Mouse (Mus musculus): ENCODE data around the gene Rab11fip5.

Rab11fip5 gene

GRCm38 (mm10) chr6:85373951-85374733 is at the start of gene Rab11fip5:
Gene Rab11fip5 (minus strand): TSS chr6:85374634.
- DNase-seq (ENCODE audit: low read depth, low spot score): no peak

DNA sequence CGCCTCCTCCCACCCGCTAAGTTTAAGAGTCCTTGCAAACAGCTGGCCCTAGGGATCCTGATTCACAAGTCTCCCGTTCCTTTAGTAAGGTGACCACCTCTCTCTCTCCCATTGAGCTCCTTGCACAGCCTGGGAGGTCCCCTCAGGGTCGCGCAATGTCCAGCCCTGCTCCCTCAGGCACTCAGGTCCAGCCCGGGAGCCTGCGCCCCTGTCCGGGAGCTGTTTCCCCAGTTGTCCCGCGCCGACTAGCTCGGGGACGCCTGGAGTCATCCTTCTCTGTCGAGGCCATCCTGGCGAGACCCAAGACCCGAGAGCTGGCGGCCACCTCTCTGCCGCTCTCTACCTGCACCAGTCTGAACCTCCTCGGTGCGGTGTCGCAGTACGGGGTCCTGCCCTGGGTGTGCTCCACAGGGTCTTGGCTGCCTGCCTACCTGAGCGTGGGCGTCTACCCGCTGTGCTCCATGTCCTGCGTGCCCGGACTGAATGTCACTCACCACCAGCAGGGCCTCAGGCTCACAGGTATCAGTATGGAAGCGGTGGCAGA is 49.5 kb upstream of the Rab11fip5 start, which contains the start of gene Noto:
TSS of gene Noto (plus strand) at position 51 of the 544 bp plus-strand sequence.
- no peak for DNase-seq (ENCODE audit: low read depth, low spot score)

- DNase-seq (ENCODE audit: low read depth, low spot score): no peak
Observed at GRCm38 (mm10) chr6:85419150-85419549, 44.7 kb upstream of the Rab11fip5 start.

- DNase-seq (ENCODE audit: low read depth, low spot score): no peak
Observed at GRCm38 (mm10) chr6:85415829-85416228, 41.4 kb upstream of the Rab11fip5 start.

DNA sequence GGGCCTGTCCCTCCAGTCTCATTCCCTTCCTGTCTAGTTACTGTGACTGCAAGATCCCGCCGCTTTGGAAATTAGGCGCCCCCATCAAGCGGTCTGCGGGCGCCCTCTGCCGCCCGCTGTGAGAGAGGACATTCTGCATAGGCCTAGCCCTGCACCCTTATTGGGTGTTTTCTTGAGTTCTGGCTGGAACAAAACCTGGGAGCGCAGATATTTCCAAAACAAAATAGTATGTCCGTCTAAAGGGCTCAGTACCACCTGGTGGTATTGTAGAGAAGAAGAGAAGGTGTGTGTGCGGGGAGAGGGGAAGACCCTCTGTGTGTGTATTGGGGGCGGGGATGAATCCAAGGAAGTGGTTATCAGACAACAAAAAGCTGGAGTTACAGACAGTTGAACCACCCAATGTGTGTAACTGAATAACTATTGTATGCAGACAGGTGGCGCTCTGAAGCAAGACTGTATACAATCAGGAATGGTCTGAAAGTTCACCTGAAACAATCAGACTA is 36.4 kb upstream of the Rab11fip5 start:
- DNase-seq (ENCODE audit: low read depth, low spot score): peak; percentile 68

DNA sequence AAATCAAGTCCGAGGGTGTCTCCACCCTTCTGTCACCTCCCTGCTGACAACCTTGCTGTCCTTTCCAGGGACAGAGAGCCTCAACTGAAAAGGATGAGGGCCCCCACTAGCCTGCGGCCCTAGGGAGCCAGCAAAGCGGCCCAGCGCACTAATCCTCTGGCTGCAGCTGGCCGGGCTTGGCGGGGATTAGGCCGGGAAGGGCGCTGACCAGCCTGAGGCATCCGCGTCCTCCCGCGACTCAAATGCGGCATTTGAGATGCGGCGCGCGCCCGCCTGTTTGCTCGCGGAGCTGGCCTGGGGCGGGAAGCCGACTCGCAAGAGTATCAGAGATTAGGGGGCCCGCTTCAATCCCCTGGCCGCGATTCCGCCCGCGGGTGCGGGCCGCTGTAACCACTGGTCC is 34.6 kb upstream of the Rab11fip5 start:
- peak; percentile 62 for DNase-seq (ENCODE audit: low read depth, low spot score)

- no peak for DNase-seq (ENCODE audit: low read depth, low spot score)
Observed at GRCm38 (mm10) chr6:85403039-85403438, 28.6 kb upstream of the Rab11fip5 start.

DNA sequence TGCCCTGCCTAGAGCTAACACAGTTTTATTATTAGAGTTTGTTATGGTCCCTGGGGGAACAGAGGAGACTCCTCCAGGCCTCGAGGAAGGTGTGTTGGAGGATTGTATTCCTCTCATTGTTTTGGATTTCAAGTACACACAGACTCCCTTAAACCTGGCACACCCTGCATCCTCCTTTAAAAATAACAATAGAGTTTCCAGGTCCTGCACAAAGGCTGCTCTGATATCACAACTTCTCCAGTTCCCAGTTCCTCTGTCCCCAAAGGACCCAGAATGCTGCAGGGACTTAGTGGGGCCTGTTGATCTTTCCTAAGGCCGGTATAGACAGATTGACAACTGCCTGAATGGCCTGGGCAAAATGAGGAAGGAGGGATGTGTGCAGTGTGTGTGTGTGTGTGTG is 28.2 kb upstream of the Rab11fip5 start:
- no peak for DNase-seq (ENCODE audit: low read depth, low spot score)

DNA sequence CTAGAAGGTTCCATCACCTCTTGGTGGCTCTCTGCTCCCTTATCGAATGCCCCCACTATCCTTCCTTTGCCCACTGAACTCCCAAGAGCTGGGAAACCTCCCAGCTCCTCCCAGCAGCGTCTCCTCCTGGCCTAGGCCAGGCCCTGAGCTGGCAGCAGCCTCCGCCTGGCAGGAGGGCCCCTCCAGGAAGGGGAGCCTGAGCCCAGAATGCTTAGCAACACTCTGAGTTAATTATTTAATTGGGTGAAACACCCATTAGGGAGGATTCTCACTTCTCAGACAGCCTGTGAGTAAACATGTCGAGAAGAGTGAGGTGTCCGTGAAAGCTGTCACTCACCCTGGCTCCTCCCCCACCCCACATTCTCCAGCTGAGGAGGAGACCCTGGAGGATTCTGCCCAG is 25.3 kb upstream of the Rab11fip5 start:
- no peak for DNase-seq (ENCODE audit: low read depth, low spot score)

DNA sequence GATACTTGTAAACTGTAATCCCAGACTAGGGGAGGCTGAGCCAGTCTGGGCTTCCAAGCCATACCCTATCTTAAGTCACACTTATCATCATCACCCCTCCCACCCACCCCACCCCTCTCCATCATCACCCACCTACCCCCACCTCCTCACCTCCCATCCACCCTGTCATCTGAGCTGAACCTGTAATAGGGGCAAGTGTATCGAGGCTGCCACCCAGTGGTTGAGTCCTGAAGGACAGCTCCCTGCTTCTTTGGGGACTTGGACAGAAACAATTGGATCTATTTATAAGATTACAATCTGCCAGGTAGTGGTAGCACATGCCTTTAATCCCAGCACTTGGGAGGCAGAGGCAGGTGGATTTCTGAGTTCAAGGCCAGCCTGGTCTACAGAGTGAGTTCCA is 22.7 kb upstream of the Rab11fip5 start:
- no peak for DNase-seq (ENCODE audit: low read depth, low spot score)

DNA sequence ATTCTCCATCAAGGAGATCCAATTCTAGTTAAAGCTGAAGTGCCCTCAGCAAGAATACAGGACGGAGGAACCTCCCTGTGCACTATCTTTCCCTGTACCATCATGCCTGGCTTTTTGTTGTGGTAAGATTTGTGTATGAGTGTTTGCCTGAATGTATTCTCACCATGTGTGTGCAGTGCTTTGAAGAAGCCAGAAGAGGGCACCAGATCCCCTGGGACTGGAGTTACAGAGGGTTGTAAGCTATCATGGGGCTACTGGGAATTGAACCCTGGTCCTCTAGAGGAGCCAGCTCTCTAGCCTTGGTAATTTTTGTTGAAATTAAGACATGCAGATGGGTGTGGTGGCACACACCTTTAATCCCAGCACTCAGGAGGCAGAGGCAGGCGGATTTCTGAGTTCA is 20.9 kb upstream of the Rab11fip5 start:
- DNase-seq (ENCODE audit: low read depth, low spot score): no peak

- DNase-seq (ENCODE audit: low read depth, low spot score): no peak
Observed at GRCm38 (mm10) chr6:85391803-85392202, 17.4 kb upstream of the Rab11fip5 start.

DNA sequence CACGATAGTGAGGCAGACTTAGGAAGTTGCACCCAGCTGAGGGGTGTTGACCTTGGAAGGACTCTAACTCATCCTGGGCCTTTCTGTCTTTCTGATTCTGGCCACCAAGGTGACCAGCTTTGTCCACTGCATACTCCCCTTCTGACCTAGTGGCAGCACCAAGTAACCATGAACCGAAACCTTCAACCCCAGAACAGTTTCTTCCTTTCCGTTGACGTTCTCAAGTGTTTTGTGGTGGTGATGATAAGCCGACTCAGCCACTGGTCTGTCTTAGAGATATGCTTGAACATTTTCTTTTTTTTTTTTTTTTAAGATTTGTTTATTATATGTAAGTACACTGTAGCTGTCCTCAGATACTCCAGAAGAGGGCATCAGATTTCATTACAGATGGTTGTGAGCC is 14.2 kb upstream of the Rab11fip5 start:
- no peak for DNase-seq (ENCODE audit: low read depth, low spot score)

DNA sequence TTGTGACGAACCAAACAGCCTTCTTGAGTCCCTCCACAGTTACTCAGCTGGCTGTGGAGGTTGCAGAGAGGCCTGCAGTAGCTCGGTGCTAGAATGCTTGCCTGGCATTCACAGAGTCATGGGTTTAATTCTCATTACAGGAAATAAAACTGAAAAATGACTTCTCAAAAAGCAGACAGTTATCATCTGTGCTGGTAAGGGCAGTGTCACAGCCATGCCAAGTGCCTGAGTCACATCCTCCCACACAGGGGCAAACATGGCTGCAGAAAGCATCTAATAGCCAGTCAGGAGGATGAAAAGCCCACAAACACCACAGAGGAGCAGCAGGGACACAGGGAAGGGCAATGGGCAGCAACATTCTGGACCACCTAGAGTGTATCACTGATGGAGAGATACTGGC is 8.4 kb upstream of the Rab11fip5 start:
- no peak for DNase-seq (ENCODE audit: low read depth, low spot score)

DNA sequence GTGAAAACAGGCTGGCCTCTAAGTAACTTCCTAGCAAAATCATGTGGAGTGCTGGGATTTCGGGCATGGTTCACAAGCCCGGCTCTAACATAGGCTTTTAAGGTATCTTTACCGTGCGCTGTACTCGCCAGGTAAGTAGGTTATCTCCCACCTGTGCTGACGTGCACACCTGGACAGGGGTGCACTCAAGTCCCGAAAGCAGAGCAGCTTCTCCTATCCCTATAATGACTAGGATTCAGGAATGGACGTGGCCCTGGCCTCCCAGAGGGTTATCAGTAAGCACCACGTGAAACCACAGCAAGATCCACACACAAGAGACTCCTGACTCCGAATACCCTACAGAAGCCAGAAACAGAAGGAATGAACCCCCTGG is 7.2 kb upstream of the Rab11fip5 start:
- no peak for DNase-seq (ENCODE audit: low read depth, low spot score)

- no peak for DNase-seq (ENCODE audit: low read depth, low spot score)
Observed at GRCm38 (mm10) chr6:85380901-85381647, 6.6 kb upstream of the Rab11fip5 start.

DNA sequence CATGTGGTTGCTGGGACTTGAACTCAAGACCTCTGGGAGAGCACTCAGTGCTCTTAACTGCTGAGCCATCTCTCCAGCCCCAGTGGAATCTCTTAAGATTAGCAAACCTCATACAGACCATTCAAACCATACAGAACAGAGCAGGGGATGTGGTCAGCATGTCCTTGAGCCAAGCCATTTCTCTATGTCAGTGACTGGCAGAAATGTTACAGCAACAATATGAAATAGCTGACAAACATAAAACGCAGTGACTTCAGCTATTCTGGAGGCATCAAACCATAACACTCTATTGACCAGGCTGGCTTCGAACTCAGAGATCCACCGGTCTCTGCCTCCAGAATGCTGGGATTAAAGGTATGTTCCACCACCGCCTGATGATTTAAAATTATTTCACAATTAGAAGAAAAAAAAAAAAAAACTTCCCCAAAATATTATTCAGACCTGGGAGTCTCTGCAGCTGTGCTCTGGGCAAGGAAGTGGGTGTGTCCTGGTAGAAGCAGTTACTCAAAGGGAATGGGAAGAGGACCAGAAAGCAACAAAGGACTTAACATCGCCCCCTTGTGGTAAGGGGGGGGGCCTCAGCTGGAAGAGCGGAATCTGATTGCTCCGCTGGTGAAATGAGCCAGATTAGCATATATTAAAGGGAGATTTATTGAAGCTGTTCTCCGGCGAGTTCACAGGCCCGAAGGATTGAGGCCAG is 5.9 kb upstream of the Rab11fip5 start:
- DNase-seq (ENCODE audit: low read depth, low spot score): peak; percentile 51

DNA sequence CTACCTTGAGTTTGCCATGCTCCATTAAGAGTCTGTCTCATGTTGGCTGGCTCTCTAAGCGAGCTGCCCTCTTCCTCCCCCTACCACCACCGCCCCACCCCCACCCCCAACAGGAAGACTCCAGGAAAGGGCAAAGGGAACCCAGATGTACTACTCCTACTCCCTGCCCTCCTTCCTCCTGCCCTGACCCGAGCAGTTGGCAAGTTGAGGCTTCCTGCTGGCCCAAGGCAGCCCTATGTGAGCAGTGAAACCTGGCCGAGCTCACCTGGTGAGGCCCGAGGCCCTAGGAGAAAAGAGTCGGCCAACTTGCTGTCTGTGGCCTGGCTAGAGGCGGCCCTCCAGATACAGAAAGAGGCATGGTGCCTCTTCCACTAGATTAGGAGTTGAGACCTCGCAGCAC is 4.2 kb upstream of the Rab11fip5 start:
- DNase-seq (ENCODE audit: low read depth, low spot score): no peak

DNA sequence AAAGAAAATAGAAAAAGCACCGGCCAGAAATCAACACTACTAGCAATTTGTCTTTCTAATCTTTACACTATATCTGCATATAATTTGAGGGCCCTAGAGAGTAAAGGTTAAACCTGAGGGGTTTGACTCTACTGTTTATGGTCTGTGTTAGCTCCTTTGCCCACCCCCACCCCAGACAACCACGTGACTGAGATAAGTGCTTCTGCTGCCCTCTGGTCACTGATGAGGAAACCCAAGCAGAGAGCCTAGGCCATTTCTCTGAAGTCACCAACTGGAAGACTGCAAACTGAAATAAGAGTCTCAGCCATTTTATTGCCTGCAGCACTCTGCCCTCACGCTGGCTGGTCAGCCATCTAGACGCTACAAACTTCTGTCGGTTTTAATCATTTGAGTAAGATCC is 3.4 kb upstream of the Rab11fip5 start:
- DNase-seq (ENCODE audit: low read depth, low spot score): no peak

DNA sequence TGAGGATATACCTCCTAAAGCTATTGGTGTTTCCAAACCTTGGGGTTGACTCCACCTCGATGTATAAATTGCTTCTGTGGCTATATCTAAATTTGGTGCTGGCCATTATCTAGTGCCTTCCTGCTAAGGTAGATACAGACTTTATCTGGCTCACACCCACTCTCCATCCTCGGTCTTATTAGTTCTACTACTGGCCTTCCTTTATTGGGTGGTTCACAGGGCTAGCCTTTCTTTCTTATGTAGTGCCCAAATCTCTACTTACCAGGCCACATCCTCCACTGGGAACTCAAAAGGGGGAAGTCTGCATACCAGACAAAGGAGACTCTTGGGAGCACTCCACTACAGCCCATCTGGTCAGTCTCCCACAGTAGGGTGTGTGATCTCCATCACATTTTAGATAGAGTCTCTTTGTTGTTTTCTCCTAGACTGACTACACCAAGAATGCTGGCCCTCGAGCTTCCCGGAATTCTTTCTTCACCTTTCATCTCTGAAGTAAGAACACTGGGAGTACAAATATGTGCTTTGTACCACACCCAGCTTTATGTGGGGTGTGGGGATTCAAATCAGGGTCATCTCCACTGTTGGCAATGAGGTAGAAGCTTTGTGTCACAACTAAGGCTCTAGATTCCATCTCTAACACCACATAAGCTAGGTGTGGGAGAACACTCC is 2.8 kb upstream of the Rab11fip5 start:
- no peak for DNase-seq (ENCODE audit: low read depth, low spot score)

DNA sequence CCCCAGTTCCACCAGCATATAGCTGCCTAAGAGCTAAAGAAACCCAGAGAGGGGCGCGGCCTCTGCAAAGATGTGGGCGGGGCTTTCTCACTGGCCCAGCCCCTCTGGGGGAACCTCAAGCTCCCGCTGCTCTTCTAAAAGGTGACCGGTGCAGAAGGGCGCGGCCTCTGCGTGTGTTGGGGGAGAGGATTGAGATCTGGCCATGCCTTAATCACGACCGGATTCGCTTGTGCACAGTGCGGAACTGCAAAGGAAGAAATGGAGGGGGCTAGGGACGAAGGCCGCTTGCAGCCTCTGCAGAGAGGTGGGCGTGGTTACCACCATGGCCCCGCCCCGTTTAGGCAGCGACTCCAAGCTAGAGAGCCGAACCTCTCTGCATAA is 290 bp upstream of the Rab11fip5 start:
- DNase-seq (ENCODE audit: low read depth, low spot score): peak; percentile 90

Data from retina, adult 2 months (tissue).